Mouse (Mus musculus) embryonic fibroblast, embryonic 13.5 days (primary cell): ENCODE measurements around the gene C330007P06Rik. TPM values are rescaled to one million over a fixed set of nuclear protein-coding genes. Genes with fewer than 3 reads are reported as not detected.

ENCODE experiments used
- H3K27ac ChIP-seq: 2 replicates; pipeline ENCODE4 v1.5.1; 2012; ENCODE audit warnings: low read length, control low read depth, inconsistent platforms; ENCODE audit not compliant: insufficient read depth
- H3K4me1 ChIP-seq: 2 replicates; pipeline ENCODE4 v1.6.1; 2011; ENCODE audit warnings: low read length; ENCODE audit not compliant: control insufficient read depth, insufficient read depth
- H3K4me3 ChIP-seq: 2 replicates; pipeline ENCODE4 v1.5.1; 2011; ENCODE audit warnings: mild to moderate bottlenecking, control low read depth, low read length; ENCODE audit not compliant: insufficient read depth
- CTCF ChIP-seq: IDR thresholded peaks from 2 replicates; pipeline ENCODE4 v1.5.1; 2011; ENCODE audit warnings: mild to moderate bottlenecking, control low read depth, low read length, moderate library complexity, borderline replicate concordance; ENCODE audit not compliant: insufficient read depth
- POLR2A ChIP-seq: IDR thresholded peaks from 2 replicates; pipeline ENCODE4 v1.6.1; 2011; ENCODE audit warnings: low read depth, mild to moderate bottlenecking, control low read depth, low read length, moderate library complexity
- polyA plus RNA-seq: library from polyadenylated mRNA; stranded (reverse); fragments of >200 nt; gene quantifications from 2 replicates; pipeline ENCODE4 v1.2.4, GENCODE M21; 2011; ENCODE audit warnings: low read depth; ENCODE audit not compliant: missing spikeins, insufficient read length

C330007P06Rik gene
- polyA plus RNA-seq, 1 experiment, result 52.9 TPM

DNA sequence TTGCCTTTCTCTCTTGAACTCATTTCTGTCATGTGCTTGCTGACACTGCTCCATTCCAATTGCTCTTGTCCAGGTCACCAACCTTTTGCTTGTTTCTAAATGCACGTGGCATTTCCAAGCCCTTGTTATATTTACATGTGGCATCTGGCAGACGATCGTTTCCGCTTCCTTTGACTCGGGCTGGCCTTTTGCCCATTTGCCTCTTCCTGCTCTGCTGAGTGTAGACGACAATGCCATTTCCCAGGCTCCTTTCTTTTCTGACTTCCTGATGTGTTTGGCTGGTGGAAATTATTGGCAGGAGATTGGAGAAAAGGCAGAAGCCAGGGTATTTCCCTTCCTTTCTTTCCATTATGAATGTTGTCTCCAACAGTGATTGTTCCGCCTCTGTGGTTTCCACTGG lies 34.5 kb downstream of the C330007P06Rik start:
- no peak overlapping the region for H3K4me3 ChIP-seq
- no peaks in the 10 kb centered on the region for H3K4me1 ChIP-seq
- H3K27ac ChIP-seq, result no peak overlapping the region
- TF ChIP-seq POLR2A (no peak), CTCF (no peak)

DNA sequence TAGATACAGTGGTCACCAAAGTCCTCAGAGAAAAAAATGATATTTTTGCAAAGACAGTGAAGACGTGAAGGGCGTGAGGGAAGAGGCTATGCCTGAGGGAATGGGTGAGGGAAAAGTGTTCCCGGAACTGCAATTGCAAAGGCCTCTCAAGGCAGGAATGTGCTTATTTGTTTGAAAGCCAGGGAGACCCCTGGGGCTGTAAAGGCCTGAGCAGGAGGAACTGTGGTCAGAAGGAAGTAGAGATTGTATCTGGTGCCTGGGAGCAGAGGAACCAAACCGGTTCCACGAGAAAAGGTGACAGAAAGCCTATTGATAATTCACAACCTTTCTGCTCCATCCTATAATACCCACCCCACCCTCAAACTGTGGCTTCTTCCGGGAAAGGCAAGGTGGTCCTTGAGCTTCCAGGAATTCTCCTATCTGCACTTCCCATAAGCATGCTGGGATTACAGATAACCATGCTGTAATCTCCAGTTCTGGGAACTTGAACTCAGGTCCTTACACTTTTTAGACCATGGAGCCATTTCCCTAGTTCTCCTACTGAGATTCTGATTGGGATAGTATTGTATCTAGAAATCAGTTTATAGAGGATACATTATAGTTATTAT lies 36.7 kb downstream of the C330007P06Rik start:
- Histone ChIP-seq H3K4me3 (no peak overlapping the region), H3K27ac (no peak overlapping the region), H3K4me1 (no peaks in the 10 kb centered on the region)
- TF ChIP-seq CTCF (no peak), POLR2A (no peak)

DNA sequence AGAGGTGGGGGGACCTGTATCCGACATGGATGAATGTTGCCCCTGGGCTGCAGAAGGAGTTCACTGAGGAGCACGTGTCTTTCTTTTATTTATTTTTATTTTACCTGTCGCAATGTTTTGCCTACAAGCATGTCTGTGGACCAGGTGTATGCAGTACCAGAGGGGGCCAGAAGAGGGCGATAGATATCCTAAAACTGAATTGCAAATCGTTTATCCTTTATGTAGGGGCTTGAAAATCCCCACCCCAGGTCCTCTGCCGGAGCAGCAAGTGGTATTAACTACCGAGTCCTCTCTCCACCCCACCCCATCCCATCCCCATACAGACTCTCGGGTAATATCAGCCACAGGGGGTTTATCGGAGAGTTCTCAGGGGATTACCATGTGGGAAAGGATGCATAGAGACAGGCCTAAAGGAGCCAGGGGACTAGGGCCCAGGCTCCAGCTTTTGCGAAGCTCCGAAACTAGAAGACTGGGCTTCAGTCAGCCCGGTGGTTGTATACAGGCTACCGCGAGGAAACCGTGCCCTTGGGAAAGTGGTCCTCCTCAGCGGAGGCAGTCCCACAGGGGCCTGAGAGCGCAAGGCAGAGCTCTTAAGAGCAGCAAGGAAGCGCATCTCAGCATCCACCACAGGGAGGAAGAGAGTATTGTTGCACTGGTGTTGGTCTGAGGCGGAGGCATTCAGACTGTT lies 40.4 kb downstream of the C330007P06Rik start:
- peaks cover 10% of the 10 kb centered on the region for H3K4me1 ChIP-seq
- TF ChIP-seq CTCF (no peak), POLR2A (no peak)
- H3K4me3 ChIP-seq, result no peak overlapping the region
- no peak overlapping the region for H3K27ac ChIP-seq

DNA sequence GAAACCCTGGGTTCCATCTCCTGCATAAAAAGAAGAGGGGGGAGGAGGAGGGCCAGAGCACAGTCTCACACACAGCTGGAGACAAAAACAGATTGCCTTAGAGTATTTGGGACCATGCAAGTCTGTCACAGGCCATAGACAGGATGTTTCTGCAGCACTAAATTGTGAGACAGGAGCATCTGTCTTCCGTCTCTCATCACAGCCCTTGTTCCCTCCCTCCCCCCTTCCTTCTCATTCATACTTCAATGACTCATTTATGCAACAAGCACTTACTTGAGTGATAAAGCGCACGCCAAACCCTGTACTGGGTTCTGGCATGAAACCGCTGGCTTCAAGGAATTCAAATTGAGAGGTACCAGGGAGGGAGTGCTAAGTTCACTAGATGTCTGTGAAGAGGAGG lies 42.3 kb downstream of the C330007P06Rik start:
- TF ChIP-seq CTCF (no peak), POLR2A (no peak)
- Histone ChIP-seq H3K4me3 (no peak overlapping the region), H3K4me1 (peaks cover 10% of the 10 kb centered on the region), H3K27ac (no peak overlapping the region)

DNA sequence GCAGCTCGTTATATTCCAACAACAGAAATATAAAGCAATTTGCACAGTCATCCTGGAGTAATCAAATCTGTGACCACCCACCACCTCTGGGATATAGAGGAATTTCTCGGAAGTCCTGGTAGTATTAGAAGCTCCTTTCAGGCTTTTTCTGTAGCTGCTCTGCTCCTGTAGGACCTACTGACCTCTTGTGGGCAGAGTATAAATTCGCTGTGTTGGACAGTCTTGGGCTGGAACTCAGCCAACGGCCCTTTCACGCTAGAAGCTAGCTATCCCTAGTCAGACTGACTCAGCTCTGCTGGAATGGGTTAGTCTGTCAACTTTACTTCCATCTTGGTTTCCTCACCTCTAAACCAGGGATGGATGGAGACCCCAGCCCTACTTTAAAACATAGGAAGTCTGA lies 43.6 kb downstream of the C330007P06Rik start:
- Histone ChIP-seq H3K4me3 (no peak overlapping the region), H3K4me1 (peaks cover 10% of the 10 kb centered on the region), H3K27ac (no peak overlapping the region)
- TF ChIP-seq POLR2A (no peak), CTCF (no peak)

DNA sequence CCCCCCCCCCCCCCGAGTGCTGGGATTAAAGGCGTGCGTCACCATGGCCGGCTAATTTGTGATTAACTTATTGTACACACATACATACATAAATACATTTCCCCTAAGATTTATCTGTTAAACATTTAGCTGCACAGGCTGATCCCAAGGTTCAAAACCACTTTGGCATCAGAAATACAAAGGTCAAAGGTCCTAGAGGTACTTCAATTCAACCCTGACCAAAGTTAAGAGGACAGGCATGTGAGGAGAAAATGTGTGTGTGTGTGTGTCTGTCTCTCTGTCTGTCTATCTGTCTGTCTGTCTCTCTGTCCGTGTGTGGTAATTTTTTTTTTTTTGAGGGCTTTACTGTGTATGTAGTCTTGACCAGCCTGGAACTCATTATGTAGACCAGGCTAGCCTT lies 47.0 kb downstream of the C330007P06Rik start:
- peaks cover 9% of the 10 kb centered on the region for H3K4me1 ChIP-seq
- no peak overlapping the region for H3K27ac ChIP-seq
- TF ChIP-seq POLR2A (no peak), CTCF (no peak)
- no peak overlapping the region for H3K4me3 ChIP-seq

DNA sequence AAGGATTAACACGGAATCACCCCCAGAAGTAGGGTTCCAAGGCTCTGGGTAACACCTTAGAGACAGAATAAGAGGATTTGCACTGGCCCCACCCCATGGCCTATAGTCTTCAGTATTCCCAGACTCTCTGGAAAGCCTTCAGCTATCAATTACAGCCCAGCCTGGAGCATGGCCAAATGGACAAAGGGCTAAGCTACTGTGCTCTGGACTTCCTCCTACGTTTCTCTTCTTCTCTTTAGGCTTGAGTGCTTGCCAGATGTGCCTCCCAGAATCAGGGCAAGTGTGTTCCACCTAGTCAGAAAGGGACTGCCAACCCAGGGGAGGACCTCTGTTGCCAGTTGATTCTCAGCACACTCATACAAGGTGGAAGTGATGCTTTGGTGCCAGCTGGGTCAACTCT lies 48.9 kb downstream of the C330007P06Rik start:
- no peak overlapping the region for H3K27ac ChIP-seq
- TF ChIP-seq CTCF, result no peak
- no peak for TF ChIP-seq POLR2A
- H3K4me3 ChIP-seq, result no peak overlapping the region
- H3K4me1 ChIP-seq, result no peaks in the 10 kb centered on the region

DNA sequence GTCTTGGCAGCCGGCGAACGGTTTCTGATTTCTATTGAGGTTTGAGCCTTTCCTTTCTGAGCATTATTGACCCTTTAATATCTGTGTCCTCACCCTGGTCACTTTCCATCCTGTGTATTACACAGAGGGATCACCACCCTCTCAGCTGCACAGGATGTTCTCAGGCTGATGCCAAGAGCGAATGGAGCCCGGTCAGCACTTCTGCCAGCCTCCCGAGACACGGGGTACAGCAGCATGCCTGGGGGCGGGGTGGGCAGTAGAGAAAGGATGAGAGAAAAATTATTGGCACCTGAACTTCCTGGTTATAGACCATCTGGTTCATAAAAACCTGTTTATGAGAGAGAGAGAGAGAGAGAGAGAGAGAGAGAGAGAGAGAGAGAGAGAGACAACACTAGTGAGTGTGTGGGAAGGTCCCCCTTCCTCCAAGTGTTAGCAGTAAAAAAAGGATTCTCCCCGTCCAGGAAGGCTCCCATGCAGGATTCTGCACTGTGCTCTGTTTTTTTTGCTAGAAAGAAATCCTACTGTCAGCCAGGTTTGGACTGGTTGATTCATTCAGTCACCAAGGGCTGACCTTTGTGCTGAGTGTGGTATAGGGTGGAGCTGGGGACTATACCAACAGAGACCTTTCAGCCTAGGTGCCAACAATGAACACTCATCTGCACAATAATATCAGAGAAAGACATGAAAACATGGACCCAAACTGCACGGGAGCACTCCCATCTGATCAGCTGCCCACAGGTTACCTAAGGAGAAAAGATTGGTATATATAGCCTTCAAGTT lies 49.8 kb downstream of the C330007P06Rik start:
- no peak overlapping the region for H3K4me3 ChIP-seq
- TF ChIP-seq CTCF, result no peak
- TF ChIP-seq POLR2A, result no peak
- H3K4me1 ChIP-seq, result no peaks in the 10 kb centered on the region
- H3K27ac ChIP-seq, result no peak overlapping the region

DNA sequence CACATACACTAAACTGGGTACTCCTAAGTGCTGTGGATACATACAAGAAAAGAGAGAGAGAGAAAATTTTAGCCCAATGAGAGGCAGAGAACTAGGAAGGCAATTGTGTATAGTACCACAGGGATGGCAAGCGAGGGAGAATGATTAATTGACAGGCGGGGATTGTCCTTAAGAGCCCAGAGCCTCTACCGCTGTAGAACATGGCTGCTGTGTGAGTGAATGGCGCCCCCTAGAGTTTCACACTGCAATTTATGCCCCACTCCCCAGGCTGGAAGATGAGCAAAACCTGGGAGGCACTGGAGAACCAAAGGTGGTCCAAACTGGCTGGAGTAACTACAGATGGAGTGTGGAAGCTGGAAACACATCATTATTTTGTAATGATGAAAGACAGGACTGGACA lies 53.7 kb downstream of the C330007P06Rik start:
- Histone ChIP-seq H3K4me3 (no peak overlapping the region), H3K4me1 (peaks cover 2% of the 10 kb centered on the region; the same call in 1 of the 2 replicates), H3K27ac (no peak overlapping the region)
- TF ChIP-seq CTCF, result no peak
- no peak for TF ChIP-seq POLR2A

DNA sequence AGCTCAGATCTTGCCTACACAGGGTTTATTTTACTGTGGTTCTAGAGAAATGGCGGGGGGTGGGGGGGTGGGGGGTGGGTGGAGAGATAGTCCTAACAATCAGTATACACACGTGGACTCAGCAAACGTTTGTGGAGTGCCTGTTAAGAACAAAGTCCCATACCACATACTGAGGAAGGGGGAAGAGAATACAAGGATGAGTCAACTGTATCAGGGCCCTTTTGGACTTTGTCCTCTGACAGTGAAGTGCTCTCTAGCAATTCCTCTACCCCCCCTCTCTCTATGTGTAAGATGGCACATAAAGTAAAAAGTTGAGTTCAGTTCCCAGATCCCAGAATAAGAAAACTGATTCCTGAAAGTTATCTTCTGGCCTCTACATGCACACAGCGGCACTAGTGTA lies 54.3 kb downstream of the C330007P06Rik start:
- peaks cover 2% of the 10 kb centered on the region; the same call in 1 of the 2 replicates for H3K4me1 ChIP-seq
- no peak overlapping the region for H3K27ac ChIP-seq
- no peak for TF ChIP-seq CTCF
- no peak for TF ChIP-seq POLR2A
- H3K4me3 ChIP-seq, result no peak overlapping the region
